Mouse (Mus musculus): ENCODE data around the gene Spata25.

GRCm38 (mm10) chr2:164795868-164796267, 32.5 kb downstream of the Spata25 start:
- TF ChIP-seq CTCF (IDR thresholded peaks at IDR 0.05) (no peak), POLR2A (IDR thresholded peaks at IDR 0.05; ENCODE audit: insufficient read depth, low read depth, low read length) (no peak)

All from heart, adult 2 months (tissue).